Mouse (Mus musculus): ENCODE data around the gene Add2.
A peak's percentile ranks its signal among the peaks of the same experiment; 100 is the strongest.

DNA sequence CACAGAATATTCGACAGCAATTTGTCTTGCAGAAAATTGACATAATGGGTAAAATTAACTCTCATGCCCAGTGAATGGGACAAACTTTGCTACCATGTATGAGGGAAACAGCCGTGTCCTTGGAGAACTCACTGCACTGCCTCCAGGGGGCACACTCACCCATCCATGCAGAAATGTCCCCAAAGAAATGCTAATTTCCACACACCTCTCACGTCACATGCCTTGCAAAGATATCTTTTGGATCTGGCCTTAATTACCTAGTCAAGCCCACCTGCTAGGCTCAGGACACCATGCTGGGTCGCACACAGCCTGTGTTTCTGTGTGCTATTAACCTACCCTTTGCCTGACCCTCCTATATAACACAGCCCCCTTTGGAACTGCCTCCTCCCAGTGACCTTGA, 100.0 kb downstream of the Add2 start:
- TF ChIP-seq POLR2A (IDR thresholded peaks at IDR 0.05; ENCODE audit: low read depth, low read length) (no peak), CTCF (conservative IDR thresholded peaks at IDR 0.05; ENCODE audit: insufficient read depth, insufficient read length, low read depth, low read length) (peak; percentile 66)
